Mouse (Mus musculus) central nervous system, embryonic 14 days (tissue): ENCODE measurements around the gene Zfp937. TPM values are rescaled to one million over a fixed set of nuclear protein-coding genes. Genes with fewer than 3 reads are reported as not detected.

Experiments used
- polyA plus RNA-seq: library from polyadenylated mRNA; depleted of rRNA; stranded (reverse); fragments of >200 nt; gene quantifications from 2 replicates; pipeline ENCODE4 v1.2.3, GENCODE M21; 2012; rRNA removed

The Zfp937 gene
- polyA plus RNA-seq, result 2.8 and 3.0 TPM in 2 replicates

GRCm38 (mm10) chr2:150217600-150218362 lies at the start of gene Zfp937:
TSS of gene Zfp937 (plus strand) at chr2:150218073.

GRCm38 (mm10) chr2:150179579-150179978 lies 38.3 kb upstream of the Zfp937 start, which contains the start of gene Gm10770:
TSS of gene Gm10770 (minus strand) at chr2:150179679.

GRCm38 (mm10) chr2:150181570-150181999 lies 36.3 kb upstream of the Zfp937 start, which contains the start of gene Gm14139:
TSS of gene Gm14139 (plus strand) at chr2:150181755.

GRCm38 (mm10) chr2:150255491-150255890 lies 37.6 kb downstream of the Zfp937 start, which contains the start of gene Gm21994:
TSS of gene Gm21994 (minus strand) at chr2:150255591.

GRCm38 (mm10) chr2:150257291-150257690 lies 39.4 kb downstream of the Zfp937 start, which contains the start of gene Gm14124:
TSS of gene Gm14124 (plus strand) at chr2:150257517.

Other genes starting within 250 kb of the Zfp937 start
- gene Zfp120, start 81.4 kb upstream of the Zfp937 start, polyA plus RNA-seq, result 3.6 and 4.1 TPM in 2 replicates
- gene Gm10770, start 38.4 kb upstream of the Zfp937 start, polyA plus RNA-seq, result not detected in 2 replicates
- not detected in 2 replicates for gene Gm14139, start 36.3 kb upstream of the Zfp937 start, polyA plus RNA-seq
- 1.1 and 1.2 TPM in 2 replicates for gene Gm21994, start 37.5 kb downstream of the Zfp937 start, polyA plus RNA-seq
- 0.04 TPM in 1 of 2 replicates, not detected in the other for gene Gm14124, start 39.4 kb downstream of the Zfp937 start, polyA plus RNA-seq
- gene Gm10130, start 105.6 kb downstream of the Zfp937 start, polyA plus RNA-seq, result 0.48 and 0.54 TPM in 2 replicates
- 3.6 and 5.8 TPM in 2 replicates for gene 3300002I08Rik, start 144.7 kb downstream of the Zfp937 start, polyA plus RNA-seq
- gene Zfp442, start 233.4 kb downstream of the Zfp937 start, polyA plus RNA-seq, result 1.4 and 1.5 TPM in 2 replicates